Mouse (Mus musculus): Measurements from ENCODE around the gene Med12l. TPM values are rescaled to one million over a fixed set of nuclear protein-coding genes. Genes with fewer than 3 reads are reported as not detected.

Med12l gene
- polyA plus RNA-seq, 1 experiment from 2014 or later = 2.1 TPM

DNA sequence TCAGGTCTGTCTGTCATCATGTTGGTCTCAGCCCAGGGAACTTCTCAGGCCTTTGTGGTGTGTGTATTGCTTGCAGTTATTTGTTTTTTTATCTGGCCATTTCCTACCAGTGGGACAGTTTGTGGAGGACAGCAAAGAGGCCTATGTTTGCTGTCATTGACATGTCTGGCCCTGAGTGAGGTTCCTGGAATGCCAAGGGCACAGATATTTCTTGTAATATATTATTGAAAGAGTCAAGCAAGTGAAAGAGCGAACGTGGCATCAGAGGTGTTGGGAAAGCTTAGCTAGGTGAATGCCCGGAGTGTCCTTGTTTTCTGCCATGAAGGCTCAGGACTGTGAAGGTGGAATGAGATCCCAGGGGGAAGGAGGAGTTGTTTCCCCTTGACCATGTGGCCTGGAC lies 4.7 kb downstream of the Med12l start:
- H3K4me3 ChIP-seq (ENCODE audit: low read depth, low read length) = no peak overlapping the region
- H3K9me3 ChIP-seq (ENCODE audit: control insufficient read depth, low read depth, low read length) = no peaks in the 10 kb centered on the region
- no peak overlapping the region for H3K4me2 ChIP-seq (replicated peaks; ENCODE audit: low read depth, low read length)
- 0 out of 2 replicates have a peak, but pooled peaks cover 6% of the 10 kb centered on the region for H3K27me3 ChIP-seq (ENCODE audit: control insufficient read depth, insufficient read depth, low read length)
- H3K9ac ChIP-seq (replicated peaks; ENCODE audit: low read depth, low read length) = no peak overlapping the region
- 0 out of 2 replicates have a peak, but pooled peaks cover under 1% of the 10 kb centered on the region for H3K4me1 ChIP-seq (ENCODE audit: control insufficient read depth, insufficient read depth, low read length)
- WGBS = 86% methylated on average over 3 of the region's 3 CpGs
- no peaks in the 10 kb centered on the region for H3K36me3 ChIP-seq (ENCODE audit: control insufficient read depth, insufficient read depth, low read length)
- no peak overlapping the region for H3K27ac ChIP-seq (ENCODE audit: low read length)
- no peak for ATAC-seq (ENCODE audit: insufficient number of reproducible peaks, insufficient read depth, low FRiP score, low read depth)

DNA sequence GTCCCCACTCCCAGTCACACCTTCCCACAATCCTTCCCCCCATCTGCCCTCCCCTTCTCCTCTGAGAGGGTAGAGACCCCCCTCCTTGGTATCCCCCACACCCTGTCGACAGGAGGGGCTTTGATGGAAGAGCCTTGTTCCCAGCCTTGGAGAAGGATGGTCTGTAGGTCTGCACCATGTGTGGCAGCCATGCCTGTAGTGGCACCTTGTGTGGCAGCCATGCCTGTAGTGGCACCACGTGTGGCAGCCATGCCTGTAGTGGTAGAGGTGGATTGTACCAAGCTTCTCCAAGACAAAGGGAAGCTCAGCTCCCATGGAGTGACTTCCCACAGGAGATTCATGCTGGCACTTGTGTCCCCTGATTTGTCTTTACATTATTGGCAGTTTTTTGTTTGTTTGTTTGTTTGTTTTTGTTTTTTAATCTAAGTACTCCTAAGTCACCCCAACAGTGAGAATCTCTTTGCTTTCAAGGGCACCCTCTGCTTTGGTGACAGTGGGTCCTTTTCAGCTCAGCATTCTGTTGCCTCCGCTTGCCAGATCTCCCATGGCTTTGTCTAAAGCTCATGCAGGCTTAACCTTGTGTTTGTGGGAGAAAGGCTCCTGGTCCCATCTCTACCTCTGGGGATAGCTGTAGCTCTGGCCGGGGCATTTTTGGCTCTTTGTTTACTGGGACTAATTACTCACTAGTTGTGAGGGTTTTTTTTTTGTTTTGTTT lies 10.2 kb downstream of the Med12l start:
- Histone ChIP-seq H3K4me1 (ENCODE audit: control insufficient read depth, insufficient read depth, low read length) (no peaks in the 10 kb centered on the region), H3K4me2 (replicated peaks; ENCODE audit: low read depth, low read length) (no peak overlapping the region), H3K9ac (replicated peaks; ENCODE audit: low read depth, low read length) (no peak overlapping the region), H3K27ac (ENCODE audit: low read length) (no peak overlapping the region), H3K27me3 (ENCODE audit: control insufficient read depth, insufficient read depth, low read length) (no peaks in the 10 kb centered on the region), H3K9me3 (ENCODE audit: control insufficient read depth, low read depth, low read length) (no peaks in the 10 kb centered on the region), H3K36me3 (ENCODE audit: control insufficient read depth, insufficient read depth, low read length) (no peaks in the 10 kb centered on the region), H3K4me3 (ENCODE audit: low read depth, low read length) (no peak overlapping the region)
- ATAC-seq (ENCODE audit: insufficient number of reproducible peaks, insufficient read depth, low FRiP score, low read depth) = no peak
- WGBS = 68% methylated on average over 4 of the region's 4 CpGs

- no peak overlapping the region for H3K27ac ChIP-seq (ENCODE audit: low read length)
- H3K9ac ChIP-seq (replicated peaks; ENCODE audit: low read depth, low read length) = no peak overlapping the region
- ATAC-seq (ENCODE audit: insufficient number of reproducible peaks, insufficient read depth, low FRiP score, low read depth) = no peak
- no peaks in the 10 kb centered on the region for H3K36me3 ChIP-seq (ENCODE audit: control insufficient read depth, insufficient read depth, low read length)
- H3K4me2 ChIP-seq (replicated peaks; ENCODE audit: low read depth, low read length) = no peak overlapping the region
- WGBS = 85% methylated on average over 9 of the region's 9 CpGs
- H3K9me3 ChIP-seq (ENCODE audit: control insufficient read depth, low read depth, low read length) = no peaks in the 10 kb centered on the region
- no peaks in the 10 kb centered on the region for H3K27me3 ChIP-seq (ENCODE audit: control insufficient read depth, insufficient read depth, low read length)
- H3K4me3 ChIP-seq (ENCODE audit: low read depth, low read length) = no peak overlapping the region
- H3K4me1 ChIP-seq (ENCODE audit: control insufficient read depth, insufficient read depth, low read length) = no peaks in the 10 kb centered on the region
Observed at GRCm38 (mm10) chr3:59016501-59016900, 10.9 kb downstream of the Med12l start.

GRCm38 (mm10) chr3:59021236-59021635 lies 15.6 kb downstream of the Med12l start:
- H3K9ac ChIP-seq (replicated peaks; ENCODE audit: low read depth, low read length) = no peak overlapping the region
- H3K27ac ChIP-seq (ENCODE audit: low read length) = no peak overlapping the region
- H3K9me3 ChIP-seq (ENCODE audit: control insufficient read depth, low read depth, low read length) = no peaks in the 10 kb centered on the region
- H3K36me3 ChIP-seq (ENCODE audit: control insufficient read depth, insufficient read depth, low read length) = no peaks in the 10 kb centered on the region
- no peak for ATAC-seq (ENCODE audit: insufficient number of reproducible peaks, insufficient read depth, low FRiP score, low read depth)
- 32% methylated on average over 8 of the region's 8 CpGs for WGBS
- no peak overlapping the region for H3K4me2 ChIP-seq (replicated peaks; ENCODE audit: low read depth, low read length)
- no peak overlapping the region for H3K4me3 ChIP-seq (ENCODE audit: low read depth, low read length)
- no peaks in the 10 kb centered on the region for H3K4me1 ChIP-seq (ENCODE audit: control insufficient read depth, insufficient read depth, low read length)
- H3K27me3 ChIP-seq (ENCODE audit: control insufficient read depth, insufficient read depth, low read length) = no peaks in the 10 kb centered on the region

GRCm38 (mm10) chr3:59022251-59022650 lies 16.6 kb downstream of the Med12l start:
- no peaks in the 10 kb centered on the region for H3K4me1 ChIP-seq (ENCODE audit: control insufficient read depth, insufficient read depth, low read length)
- H3K4me3 ChIP-seq (ENCODE audit: low read depth, low read length) = no peak overlapping the region
- no peak overlapping the region for H3K27ac ChIP-seq (ENCODE audit: low read length)
- H3K36me3 ChIP-seq (ENCODE audit: control insufficient read depth, insufficient read depth, low read length) = no peaks in the 10 kb centered on the region
- H3K4me2 ChIP-seq (replicated peaks; ENCODE audit: low read depth, low read length) = no peak overlapping the region
- H3K9ac ChIP-seq (replicated peaks; ENCODE audit: low read depth, low read length) = no peak overlapping the region
- no peaks in the 10 kb centered on the region for H3K27me3 ChIP-seq (ENCODE audit: control insufficient read depth, insufficient read depth, low read length)
- H3K9me3 ChIP-seq (ENCODE audit: control insufficient read depth, low read depth, low read length) = no peaks in the 10 kb centered on the region
- 54% methylated on average over 2 of the region's 2 CpGs for WGBS
- no peak for ATAC-seq (ENCODE audit: insufficient number of reproducible peaks, insufficient read depth, low FRiP score, low read depth)

DNA sequence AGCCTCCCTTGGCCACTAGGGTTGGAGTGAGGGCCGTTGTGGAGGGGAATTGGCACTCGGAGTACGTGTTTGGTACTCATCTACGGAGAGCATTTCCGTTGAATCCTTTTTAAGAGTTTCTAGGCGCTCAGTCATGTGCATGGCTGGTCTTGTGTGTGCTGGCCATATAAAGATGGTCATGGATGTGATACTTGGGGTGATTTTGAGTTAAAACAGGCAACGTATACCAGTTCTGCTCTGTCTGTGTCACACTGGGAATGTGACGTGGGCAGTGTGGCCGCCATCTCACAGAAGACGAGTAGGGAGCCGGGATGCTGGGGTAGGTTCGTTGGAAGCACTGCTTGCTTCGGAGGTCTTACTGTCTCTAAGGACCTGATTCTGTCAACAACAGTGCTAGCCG lies 17.3 kb downstream of the Med12l start:
- no peak overlapping the region for H3K9ac ChIP-seq (replicated peaks; ENCODE audit: low read depth, low read length)
- no peak overlapping the region for H3K4me3 ChIP-seq (ENCODE audit: low read depth, low read length)
- no peak for ATAC-seq (ENCODE audit: insufficient number of reproducible peaks, insufficient read depth, low FRiP score, low read depth)
- H3K9me3 ChIP-seq (ENCODE audit: control insufficient read depth, low read depth, low read length) = no peaks in the 10 kb centered on the region
- H3K36me3 ChIP-seq (ENCODE audit: control insufficient read depth, insufficient read depth, low read length) = no peaks in the 10 kb centered on the region
- WGBS = 93% methylated on average over 14 of the region's 14 CpGs
- no peaks in the 10 kb centered on the region for H3K27me3 ChIP-seq (ENCODE audit: control insufficient read depth, insufficient read depth, low read length)
- no peaks in the 10 kb centered on the region for H3K4me1 ChIP-seq (ENCODE audit: control insufficient read depth, insufficient read depth, low read length)
- H3K27ac ChIP-seq (ENCODE audit: low read length) = no peak overlapping the region
- H3K4me2 ChIP-seq (replicated peaks; ENCODE audit: low read depth, low read length) = no peak overlapping the region

DNA sequence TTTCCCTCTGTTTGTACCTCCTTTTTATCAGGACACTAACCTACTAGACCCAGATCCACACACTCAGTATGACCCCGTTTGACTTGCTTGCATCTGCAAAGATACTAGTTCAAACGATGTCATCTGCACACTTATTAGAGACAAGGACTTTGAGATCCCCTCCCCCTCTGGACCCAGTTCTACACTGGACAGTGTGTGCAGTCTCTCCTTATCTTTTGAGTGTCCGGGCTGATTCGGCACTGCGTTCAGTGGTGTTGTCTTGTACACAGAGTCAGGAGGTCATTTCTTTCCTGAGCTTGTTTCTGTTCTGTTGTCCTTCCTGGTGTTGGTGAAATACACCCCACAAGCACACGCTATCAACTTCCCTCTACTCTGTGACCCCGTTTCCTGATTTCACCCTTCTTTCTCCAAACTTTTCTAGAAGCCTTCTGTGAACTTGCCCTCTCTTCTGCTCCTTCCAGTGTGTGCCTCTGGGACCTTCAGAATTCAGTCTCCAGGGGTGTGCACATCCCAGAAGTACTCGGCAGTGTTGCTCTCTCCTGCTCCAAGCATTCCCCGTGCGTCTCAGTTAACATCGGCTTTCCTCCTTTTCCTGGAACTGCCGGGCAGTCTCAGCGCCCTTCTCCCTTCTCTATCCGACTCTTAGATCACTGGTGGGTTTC lies 19.0 kb downstream of the Med12l start:
- ATAC-seq (ENCODE audit: insufficient number of reproducible peaks, insufficient read depth, low FRiP score, low read depth) = no peak
- Histone ChIP-seq H3K36me3 (ENCODE audit: control insufficient read depth, insufficient read depth, low read length) (no peaks in the 10 kb centered on the region), H3K9ac (replicated peaks; ENCODE audit: low read depth, low read length) (no peak overlapping the region), H3K27ac (ENCODE audit: low read length) (no peak overlapping the region), H3K4me1 (ENCODE audit: control insufficient read depth, insufficient read depth, low read length) (no peaks in the 10 kb centered on the region), H3K4me2 (replicated peaks; ENCODE audit: low read depth, low read length) (no peak overlapping the region), H3K9me3 (ENCODE audit: control insufficient read depth, low read depth, low read length) (no peaks in the 10 kb centered on the region), H3K27me3 (ENCODE audit: control insufficient read depth, insufficient read depth, low read length) (no peaks in the 10 kb centered on the region), H3K4me3 (ENCODE audit: low read depth, low read length) (no peak overlapping the region)
- WGBS = 45% methylated on average over 14 of the region's 14 CpGs

DNA sequence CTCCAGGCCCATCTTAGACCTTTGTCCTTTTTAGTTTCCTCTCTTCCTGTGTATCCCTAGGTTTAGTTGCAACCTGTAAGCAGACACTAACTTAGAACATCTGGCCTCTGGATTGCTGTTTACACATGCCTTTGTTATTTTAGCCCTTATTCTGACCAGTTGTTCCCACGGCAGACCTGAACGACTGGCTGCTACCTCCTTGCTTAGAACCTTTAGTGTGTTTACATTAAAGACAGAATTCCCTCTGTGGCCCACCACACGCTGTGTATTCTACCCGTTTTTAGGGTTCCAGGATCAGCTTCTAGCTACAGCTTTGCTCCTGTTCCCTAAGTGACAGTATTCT lies 19.5 kb downstream of the Med12l start:
- no peak for ATAC-seq (ENCODE audit: insufficient number of reproducible peaks, insufficient read depth, low FRiP score, low read depth)
- Histone ChIP-seq H3K4me2 (replicated peaks; ENCODE audit: low read depth, low read length) (no peak overlapping the region), H3K36me3 (ENCODE audit: control insufficient read depth, insufficient read depth, low read length) (no peaks in the 10 kb centered on the region), H3K9ac (replicated peaks; ENCODE audit: low read depth, low read length) (no peak overlapping the region), H3K27me3 (ENCODE audit: control insufficient read depth, insufficient read depth, low read length) (no peaks in the 10 kb centered on the region), H3K4me3 (ENCODE audit: low read depth, low read length) (no peak overlapping the region), H3K27ac (ENCODE audit: low read length) (no peak overlapping the region), H3K4me1 (ENCODE audit: control insufficient read depth, insufficient read depth, low read length) (no peaks in the 10 kb centered on the region), H3K9me3 (ENCODE audit: control insufficient read depth, low read depth, low read length) (no peaks in the 10 kb centered on the region)
- 20% methylated on average over 4 of the region's 4 CpGs for WGBS

- H3K9ac ChIP-seq (replicated peaks; ENCODE audit: low read depth, low read length) = no peak overlapping the region
- no peak overlapping the region for H3K27ac ChIP-seq (ENCODE audit: low read length)
- H3K27me3 ChIP-seq (ENCODE audit: control insufficient read depth, insufficient read depth, low read length) = no peaks in the 10 kb centered on the region
- no peak overlapping the region for H3K4me2 ChIP-seq (replicated peaks; ENCODE audit: low read depth, low read length)
- no peaks in the 10 kb centered on the region for H3K9me3 ChIP-seq (ENCODE audit: control insufficient read depth, low read depth, low read length)
- no peak for ATAC-seq (ENCODE audit: insufficient number of reproducible peaks, insufficient read depth, low FRiP score, low read depth)
- 70% methylated on average over 6 of the region's 6 CpGs for WGBS
- H3K4me3 ChIP-seq (ENCODE audit: low read depth, low read length) = no peak overlapping the region
- H3K4me1 ChIP-seq (ENCODE audit: control insufficient read depth, insufficient read depth, low read length) = no peaks in the 10 kb centered on the region
- H3K36me3 ChIP-seq (ENCODE audit: control insufficient read depth, insufficient read depth, low read length) = no peaks in the 10 kb centered on the region
Observed at GRCm38 (mm10) chr3:59028696-59029095, 23.1 kb downstream of the Med12l start.

Data from stomach, embryonic 14.5 days (tissue).